Mouse (Mus musculus) CD4-positive, CD25-positive, alpha-beta regulatory T cell, adult 9 weeks (primary cell): Measurements from ENCODE around the gene Olfr1448. TPM values are rescaled to one million over a fixed set of nuclear protein-coding genes. Genes with fewer than 3 reads are reported as not detected.

Experiments used
- polyA plus RNA-seq: library from polyadenylated mRNA; unstranded; fragments of 100-300 nt; shearing (Covaris generic); gene quantifications from one replicate; pipeline ENCODE4 v1.2.1, GENCODE M21; 2017

Olfr1448 gene
- 0.19 TPM for polyA plus RNA-seq

DNA sequence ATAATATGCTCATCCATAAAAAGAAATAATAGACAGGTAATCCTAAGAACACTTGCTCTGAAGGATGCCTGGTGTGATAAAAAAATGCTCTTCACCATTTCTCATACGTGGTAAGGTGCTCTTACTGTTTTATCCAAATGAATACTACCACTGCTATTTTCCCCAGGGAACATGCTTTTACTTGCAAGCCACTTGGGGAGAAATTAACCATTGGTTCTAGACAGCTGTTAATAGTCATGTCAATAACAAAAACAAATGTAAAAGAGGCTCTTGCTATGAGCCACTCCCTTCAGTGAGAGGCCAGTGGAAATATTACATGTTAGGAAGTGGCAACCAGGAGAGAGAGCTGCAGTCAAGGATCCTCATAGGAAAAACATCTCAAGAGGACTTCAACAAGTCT lies at the start of gene Olfr1448:
Gene Olfr1448, minus strand, starts transcription at position 101 of the 400 bp plus-strand sequence.

GRCm38 (mm10) chr19:12949958-12950357 lies 25.7 kb upstream of the Olfr1448 start, which contains the start of gene Olfr1450:
Olfr1450 (plus strand) TSS chr19:12950258.

GRCm38 (mm10) chr19:12930540-12930939 lies 6.3 kb upstream of the Olfr1448 start, which contains the start of gene Olfr1449:
Olfr1449 (plus strand) TSS chr19:12930840.

DNA sequence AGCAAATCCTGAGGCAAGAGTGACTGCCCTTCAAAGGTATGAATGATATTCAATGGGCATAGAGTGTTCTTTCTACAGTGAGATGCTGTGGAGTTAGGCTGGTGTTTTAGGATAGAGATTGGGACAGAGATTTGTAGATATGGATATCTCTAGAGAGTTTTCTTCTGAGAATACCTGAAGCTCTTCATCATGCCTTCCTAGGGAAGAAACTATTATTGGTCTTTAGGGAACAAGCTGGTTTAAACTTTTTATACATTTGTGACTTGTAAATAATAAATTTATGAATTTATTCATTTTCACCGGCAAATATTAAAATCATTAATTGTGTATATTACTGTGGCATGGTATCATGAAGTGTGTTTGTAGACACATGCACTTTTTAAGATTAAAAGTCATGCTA lies 20.6 kb downstream of the Olfr1448 start, which contains the start of gene Olfr1447:
Gene Olfr1447, minus strand, starts transcription at position 101 of the 400 bp plus-strand sequence.

GRCm38 (mm10) chr19:12893424-12893823 lies 30.8 kb downstream of the Olfr1448 start, which contains the start of gene Olfr1446:
Olfr1446 (minus strand) TSS chr19:12893524.

DNA sequence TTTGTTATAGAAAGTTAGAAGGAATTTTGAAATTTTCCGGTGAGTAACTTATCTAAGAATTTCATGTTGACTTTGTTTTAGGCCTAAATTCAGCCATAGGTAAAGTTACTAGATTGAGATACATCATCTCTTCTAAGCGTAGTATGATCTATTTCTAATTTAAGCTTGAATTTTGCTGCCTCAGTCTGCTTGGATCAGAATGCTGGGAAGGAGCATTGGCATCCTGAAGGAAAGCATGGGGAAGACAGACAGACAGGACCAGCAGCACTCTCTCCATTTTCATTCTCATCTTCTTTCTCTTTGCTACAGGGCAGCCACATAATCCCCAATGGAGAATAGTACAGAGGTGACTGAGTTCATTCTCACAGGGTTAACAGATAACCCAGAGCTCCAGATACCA lies 40.7 kb downstream of the Olfr1448 start, which contains the start of gene Olfr1445:
Gene Olfr1445, plus strand, starts transcription at position 301 of the 400 bp plus-strand sequence.

Other genes with a start within 250 kb of the Olfr1448 start
- not detected for gene Olfr1443, start 246.3 kb downstream of the Olfr1448 start, polyA plus RNA-seq
- not detected for gene Keg1, start 228.6 kb downstream of the Olfr1448 start, polyA plus RNA-seq
- gene Cntf, start 158.8 kb downstream of the Olfr1448 start, polyA plus RNA-seq, result 1.3 TPM
- gene Zfp91, start 128.3 kb downstream of the Olfr1448 start, polyA plus RNA-seq, result 11.1 TPM
- 221 TPM for gene Lpxn, start 128.2 kb downstream of the Olfr1448 start, polyA plus RNA-seq
- gene Gm5244, start 77.7 kb downstream of the Olfr1448 start, polyA plus RNA-seq, result not detected
- gene Olfr1444, start 67.1 kb downstream of the Olfr1448 start, polyA plus RNA-seq, result 0.73 TPM
- not detected for gene Olfr1445, start 40.6 kb downstream of the Olfr1448 start, polyA plus RNA-seq
- gene Olfr1446, start 30.9 kb downstream of the Olfr1448 start, polyA plus RNA-seq, result not detected
- gene Olfr1447, start 20.7 kb downstream of the Olfr1448 start, polyA plus RNA-seq, result not detected
- gene Olfr1449, start 6.4 kb upstream of the Olfr1448 start, polyA plus RNA-seq, result not detected
- gene Olfr1450, start 25.8 kb upstream of the Olfr1448 start, polyA plus RNA-seq, result not detected
- gene Olfr1451, start 70.6 kb upstream of the Olfr1448 start, polyA plus RNA-seq, result not detected
- not detected for gene Olfr1453, start 103.9 kb upstream of the Olfr1448 start, polyA plus RNA-seq
- not detected for gene Olfr1454, start 136.2 kb upstream of the Olfr1448 start, polyA plus RNA-seq
- gene Olfr1457, start 173.5 kb upstream of the Olfr1448 start, polyA plus RNA-seq, result not detected
- not detected for gene Olfr1458, start 182.4 kb upstream of the Olfr1448 start, polyA plus RNA-seq
- 0.06 TPM for gene Olfr1459, start 225.1 kb upstream of the Olfr1448 start, polyA plus RNA-seq
- not detected for gene Olfr1461, start 238.6 kb upstream of the Olfr1448 start, polyA plus RNA-seq